Mouse (Mus musculus): ENCODE data around the gene Gm11938. TPM values are rescaled to one million over a fixed set of nuclear protein-coding genes. Genes with fewer than 3 reads are reported as not detected.

The Gm11938 gene
- polyA plus RNA-seq, 1 experiment from 2014 or later = not detected

DNA sequence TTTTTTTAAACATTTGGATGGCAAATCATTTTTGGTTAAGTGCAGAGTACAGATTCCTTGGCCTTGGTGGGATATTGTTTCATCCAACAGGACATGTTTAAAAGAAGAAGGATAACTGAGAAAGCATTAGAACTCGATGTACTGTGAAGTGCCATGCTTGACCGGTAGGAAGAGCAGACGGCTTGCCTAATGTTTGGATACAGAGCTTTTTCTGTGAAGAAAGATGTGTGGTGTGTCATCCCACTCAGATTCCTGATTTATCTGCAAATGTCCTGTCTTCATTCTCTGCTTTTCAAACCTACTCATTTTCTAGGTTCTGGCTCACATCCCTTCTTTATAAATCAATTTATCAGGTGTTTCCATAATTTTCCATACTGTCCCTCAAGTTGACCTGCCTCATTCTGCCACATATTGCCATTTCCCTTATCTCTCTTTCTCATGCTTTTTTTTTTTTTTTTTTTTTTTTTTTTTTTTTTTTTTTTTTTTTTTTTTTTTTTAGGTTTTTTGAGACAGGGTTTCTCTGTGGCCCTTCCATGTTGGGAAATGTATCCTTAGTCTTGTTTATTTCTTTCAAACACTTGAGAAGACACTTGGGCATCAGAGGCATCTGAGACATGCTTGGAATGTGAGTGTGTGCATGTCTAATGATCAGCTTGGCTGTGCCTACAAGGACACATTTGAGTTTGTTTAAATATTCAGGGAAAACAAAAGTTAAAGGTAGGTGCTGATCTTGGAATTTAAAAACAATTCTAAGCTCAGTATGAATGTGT, 44.9 kb downstream of the Gm11938 start:
- no peaks in the 10 kb centered on the region for H3K9me3 ChIP-seq (replicated peaks; ENCODE audit: control insufficient read depth, low read length)
- 66% methylated on average over 3 of the region's 3 CpGs for WGBS
- no peaks in the 10 kb centered on the region for H3K27me3 ChIP-seq (ENCODE audit: control insufficient read depth, insufficient read depth, low read length)
- no peaks in the 10 kb centered on the region; the same call in 1 of the 2 replicates for H3K4me1 ChIP-seq (ENCODE audit: control insufficient read depth, insufficient read depth, low read length)
- no peak overlapping the region for H3K27ac ChIP-seq (ENCODE audit: low read length)
- no peak for ATAC-seq (replicated peaks; ENCODE audit: extremely low read depth, insufficient read depth, low FRiP score)
- no peaks in the 10 kb centered on the region for H3K36me3 ChIP-seq (ENCODE audit: control insufficient read depth, insufficient read depth)
- no peak overlapping the region for H3K4me2 ChIP-seq (ENCODE audit: low read depth, low read length)
- H3K9ac ChIP-seq (ENCODE audit: low read length) = no peak overlapping the region
- H3K4me3 ChIP-seq (ENCODE audit: low read length) = no peak overlapping the region

DNA sequence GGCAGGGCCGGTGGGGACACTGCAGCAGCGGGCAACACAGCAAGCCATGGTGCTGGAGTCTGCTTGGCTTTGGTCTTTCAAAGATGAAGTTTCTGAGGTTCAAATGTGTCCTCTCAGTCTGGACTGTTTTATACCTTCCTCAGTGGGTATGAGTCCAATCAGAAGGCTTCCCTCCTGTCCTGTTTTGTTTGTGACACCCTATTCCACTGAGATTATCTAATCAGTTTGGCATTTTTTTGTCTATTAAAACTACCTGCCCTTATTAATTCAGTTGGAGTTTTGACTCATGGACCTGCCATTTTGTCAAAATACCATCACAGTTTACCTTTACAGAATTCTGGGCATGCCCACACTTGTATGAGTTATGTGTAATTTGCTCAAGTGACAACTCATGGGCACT, 46.4 kb downstream of the Gm11938 start, which contains the start of gene Krtap3-2:
Gene Krtap3-2 (minus strand): TSS at position 101 of the 400 bp plus-strand sequence.
- Histone ChIP-seq H3K4me3 (ENCODE audit: low read length) (no peak within 1 kb of the TSS), H3K27me3 (ENCODE audit: control insufficient read depth, insufficient read depth, low read length) (no peaks in the 10 kb centered on the region), H3K36me3 (ENCODE audit: control insufficient read depth, insufficient read depth) (no peaks in the 10 kb centered on the region), H3K9me3 (replicated peaks; ENCODE audit: control insufficient read depth, low read length) (no peaks in the 10 kb centered on the region), H3K4me2 (ENCODE audit: low read depth, low read length) (no peak within 1 kb of the TSS), H3K4me1 (ENCODE audit: control insufficient read depth, insufficient read depth, low read length) (no peaks in the 10 kb centered on the region; the same call in 1 of the 2 replicates), H3K9ac (ENCODE audit: low read length) (no peak within 1 kb of the TSS), H3K27ac (ENCODE audit: low read length) (no peak within 1 kb of the TSS)
- no peak for ATAC-seq (replicated peaks; ENCODE audit: extremely low read depth, insufficient read depth, low FRiP score)
- 64% methylated on average over 2 of the region's 2 CpGs for WGBS

DNA sequence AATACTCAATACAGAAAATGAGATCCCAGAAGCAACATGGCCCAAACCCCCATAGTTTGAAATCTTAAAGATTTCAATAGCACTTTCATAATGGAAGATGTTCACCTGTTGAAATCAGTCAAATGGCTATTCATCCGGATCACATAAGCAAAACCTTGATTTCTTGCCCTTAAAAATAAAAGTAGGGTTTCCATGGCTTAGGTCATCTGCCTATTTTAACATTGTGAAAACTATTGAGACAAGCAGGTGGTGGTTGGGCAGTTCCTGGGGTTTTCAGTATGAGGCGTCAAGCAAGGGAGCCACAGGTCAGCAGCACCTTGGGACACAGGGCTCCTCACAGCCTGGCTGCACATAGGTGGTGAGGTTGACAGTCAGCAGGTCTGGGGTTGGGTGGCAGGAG, 46.9 kb downstream of the Gm11938 start:
- no peak for ATAC-seq (replicated peaks; ENCODE audit: extremely low read depth, insufficient read depth, low FRiP score)
- no peaks in the 10 kb centered on the region for H3K9me3 ChIP-seq (replicated peaks; ENCODE audit: control insufficient read depth, low read length)
- H3K9ac ChIP-seq (ENCODE audit: low read length) = no peak overlapping the region
- H3K27me3 ChIP-seq (ENCODE audit: control insufficient read depth, insufficient read depth, low read length) = no peaks in the 10 kb centered on the region
- H3K36me3 ChIP-seq (ENCODE audit: control insufficient read depth, insufficient read depth) = no peaks in the 10 kb centered on the region
- H3K4me3 ChIP-seq (ENCODE audit: low read length) = no peak overlapping the region
- no peak overlapping the region for H3K27ac ChIP-seq (ENCODE audit: low read length)
- H3K4me1 ChIP-seq (ENCODE audit: control insufficient read depth, insufficient read depth, low read length) = no peaks in the 10 kb centered on the region; the same call in 1 of the 2 replicates
- H3K4me2 ChIP-seq (ENCODE audit: low read depth, low read length) = no peak overlapping the region
- WGBS = 83% methylated on average over 2 of the region's 2 CpGs

Other genes starting within 250 kb of the Gm11938 start
- 0.09 TPM in 1 of 2 replicates, not detected in the other for gene Krt28, start 228.4 kb downstream of the Gm11938 start, polyA plus RNA-seq (2015; fragmentation: Nextera tagmentation; extraction: Ambion mirVana)
- 13.2 and 14.1 TPM in 2 replicates for gene Krt10, start 213.9 kb downstream of the Gm11938 start, polyA plus RNA-seq (2015; fragmentation: Nextera tagmentation; extraction: Ambion mirVana)
- gene Krt12, start 181.0 kb downstream of the Gm11938 start, polyA plus RNA-seq (2015; fragmentation: Nextera tagmentation; extraction: Ambion mirVana) = 0.07 TPM in 1 of 2 replicates, not detected in the other
- gene Krt20, start 165.2 kb downstream of the Gm11938 start, polyA plus RNA-seq (2015; fragmentation: Nextera tagmentation; extraction: Ambion mirVana) = 0.54 and 2.5 TPM in 2 replicates
- gene Krt23, start 110.2 kb downstream of the Gm11938 start, polyA plus RNA-seq (2015; fragmentation: Nextera tagmentation; extraction: Ambion mirVana) = 0.46 and 0.70 TPM in 2 replicates
- gene Krt39, start 82.0 kb downstream of the Gm11938 start, polyA plus RNA-seq (2015; fragmentation: Nextera tagmentation; extraction: Ambion mirVana) = not detected in 2 replicates
- gene Krt40, start 60.1 kb downstream of the Gm11938 start, polyA plus RNA-seq (2015; fragmentation: Nextera tagmentation; extraction: Ambion mirVana) = not detected in 2 replicates
- gene Krtap3-3, start 52.4 kb downstream of the Gm11938 start, polyA plus RNA-seq (2015; fragmentation: Nextera tagmentation; extraction: Ambion mirVana) = not detected in 2 replicates
- gene Krtap3-2, start 46.5 kb downstream of the Gm11938 start, polyA plus RNA-seq (2015; fragmentation: Nextera tagmentation; extraction: Ambion mirVana) = not detected in 2 replicates
- gene Gm11939, start 43.8 kb downstream of the Gm11938 start, polyA plus RNA-seq (2015; fragmentation: Nextera tagmentation; extraction: Ambion mirVana) = not detected in 2 replicates
- not detected in 2 replicates for gene Krtap3-1, start 36.7 kb downstream of the Gm11938 start, polyA plus RNA-seq (2015; fragmentation: Nextera tagmentation; extraction: Ambion mirVana)
- gene Krtap1-5, start 22.3 kb downstream of the Gm11938 start, polyA plus RNA-seq (2015; fragmentation: Nextera tagmentation; extraction: Ambion mirVana) = not detected in 2 replicates
- gene Krtap1-4, start 19.7 kb downstream of the Gm11938 start, polyA plus RNA-seq (2015; fragmentation: Nextera tagmentation; extraction: Ambion mirVana) = not detected in 2 replicates
- gene Krtap1-3, start 12.0 kb downstream of the Gm11938 start, polyA plus RNA-seq (2015; fragmentation: Nextera tagmentation; extraction: Ambion mirVana) = not detected in 2 replicates
- gene Krtap9-3, start 5.2 kb downstream of the Gm11938 start, polyA plus RNA-seq (2015; fragmentation: Nextera tagmentation; extraction: Ambion mirVana) = not detected in 2 replicates
- not detected in 2 replicates for gene Gm11937, start 6.9 kb upstream of the Gm11938 start, polyA plus RNA-seq (2015; fragmentation: Nextera tagmentation; extraction: Ambion mirVana)
- not detected in 2 replicates for gene Krtap2-4, start 11.5 kb upstream of the Gm11938 start, polyA plus RNA-seq (2015; fragmentation: Nextera tagmentation; extraction: Ambion mirVana)
- gene Gm11562, start 17.1 kb upstream of the Gm11938 start, polyA plus RNA-seq (2015; fragmentation: Nextera tagmentation; extraction: Ambion mirVana) = not detected in 2 replicates
- gene Krtap4-1, start 24.9 kb upstream of the Gm11938 start, polyA plus RNA-seq (2015; fragmentation: Nextera tagmentation; extraction: Ambion mirVana) = not detected in 2 replicates
- gene Krtap4-2, start 31.8 kb upstream of the Gm11938 start, polyA plus RNA-seq (2015; fragmentation: Nextera tagmentation; extraction: Ambion mirVana) = not detected in 2 replicates
- gene Krtap4-7, start 40.8 kb upstream of the Gm11938 start, polyA plus RNA-seq (2015; fragmentation: Nextera tagmentation; extraction: Ambion mirVana) = not detected in 2 replicates
- not detected in 2 replicates for gene Gm11555, start 46.9 kb upstream of the Gm11938 start, polyA plus RNA-seq (2015; fragmentation: Nextera tagmentation; extraction: Ambion mirVana)
- not detected in 2 replicates for gene Gm11563, start 55.7 kb upstream of the Gm11938 start, polyA plus RNA-seq (2015; fragmentation: Nextera tagmentation; extraction: Ambion mirVana)
- not detected in 2 replicates for gene Krtap4-6, start 62.7 kb upstream of the Gm11938 start, polyA plus RNA-seq (2015; fragmentation: Nextera tagmentation; extraction: Ambion mirVana)
- not detected in 2 replicates for gene Gm14190, start 87.4 kb upstream of the Gm11938 start, polyA plus RNA-seq (2015; fragmentation: Nextera tagmentation; extraction: Ambion mirVana)
- not detected in 2 replicates for gene Gm14180, start 131.0 kb upstream of the Gm11938 start, polyA plus RNA-seq (2015; fragmentation: Nextera tagmentation; extraction: Ambion mirVana)
- gene Gm11595, start 169.6 kb upstream of the Gm11938 start, polyA plus RNA-seq (2015; fragmentation: Nextera tagmentation; extraction: Ambion mirVana) = not detected in 2 replicates
- gene Krtap4-8, start 177.4 kb upstream of the Gm11938 start, polyA plus RNA-seq (2015; fragmentation: Nextera tagmentation; extraction: Ambion mirVana) = not detected in 2 replicates
- gene Krtap4-9, start 181.9 kb upstream of the Gm11938 start, polyA plus RNA-seq (2015; fragmentation: Nextera tagmentation; extraction: Ambion mirVana) = not detected in 2 replicates
- not detected in 2 replicates for gene Gm11596, start 190.2 kb upstream of the Gm11938 start, polyA plus RNA-seq (2015; fragmentation: Nextera tagmentation; extraction: Ambion mirVana)
- gene Gm11569, start 195.6 kb upstream of the Gm11938 start, polyA plus RNA-seq (2015; fragmentation: Nextera tagmentation; extraction: Ambion mirVana) = not detected in 2 replicates
- gene Gm11554, start 201.1 kb upstream of the Gm11938 start, polyA plus RNA-seq (2015; fragmentation: Nextera tagmentation; extraction: Ambion mirVana) = not detected in 2 replicates
- not detected in 2 replicates for gene Krtap4-13, start 206.6 kb upstream of the Gm11938 start, polyA plus RNA-seq (2015; fragmentation: Nextera tagmentation; extraction: Ambion mirVana)
- gene Gm11564, start 212.4 kb upstream of the Gm11938 start, polyA plus RNA-seq (2015; fragmentation: Nextera tagmentation; extraction: Ambion mirVana) = not detected in 2 replicates
- not detected in 2 replicates for gene 2300003K06Rik, start 234.8 kb upstream of the Gm11938 start, polyA plus RNA-seq (2015; fragmentation: Nextera tagmentation; extraction: Ambion mirVana)
- not detected in 2 replicates for gene Krtap4-16, start 248.3 kb upstream of the Gm11938 start, polyA plus RNA-seq (2015; fragmentation: Nextera tagmentation; extraction: Ambion mirVana)